In genomic region chr15:82794277-82794676, GRCm38 (mm10) we compare ENCODE assay signal across 16 mouse cellular contexts. TPM values are rescaled to one million over a fixed set of nuclear protein-coding genes. Genes with fewer than 3 reads are reported as not detected.
DNase-seq lines count a peak whose midpoint lies in the region; ATAC-seq and TF ChIP-seq lines count a peak whose summit lies in the region.
"Had no signal": no experiment of that assay in that cellular context is flagged by ENCODE, and none has a peak within 500 bp of the region (broad histone marks: within the 10 kb centered on the region; RNA-seq: fewer than 3 reads in every experiment).

Gene Cyp2d26 (minus strand): TSS chr15:82794294.

- H3K4me2 ChIP-seq in kidney, postnatal 0 days (ENCODE audit: low read length) = no peak within 1 kb of the TSS
- peak within 1 kb of the TSS; percentile 23 for H3K4me2 ChIP-seq in liver, embryonic 16.5 days (ENCODE audit: low read depth, low read length)
- H3K4me2 ChIP-seq: heart, embryonic 12.5 days; lung, embryonic 14.5 days; neural tube, embryonic 12.5 days had no signal

- H3K36me3 ChIP-seq in testis, adult 2 months (ENCODE audit: control insufficient read depth, insufficient read depth, low read length) = no peaks in the 10 kb centered on the region
- no peaks in the 10 kb centered on the region for H3K36me3 ChIP-seq in kidney, postnatal 0 days (ENCODE audit: insufficient read depth, low read length)
- H3K36me3 ChIP-seq in liver, embryonic 16.5 days (ENCODE audit: control insufficient read depth, insufficient read depth) = no peaks in the 10 kb centered on the region
- H3K36me3 ChIP-seq: heart, embryonic 12.5 days; neural tube, embryonic 12.5 days had no signal

- 77% methylated on average over 5 of the region's 5 CpGs for WGBS in kidney, postnatal 0 days
- WGBS in liver, embryonic 16.5 days (ENCODE audit: insufficient replicate concordance) = 57% methylated on average over 5 of the region's 5 CpGs

- H3K9me3 ChIP-seq in kidney, postnatal 0 days (replicated peaks; ENCODE audit: low read length) = no peaks in the 10 kb centered on the region
- H3K9me3 ChIP-seq in liver, embryonic 16.5 days (replicated peaks; ENCODE audit: control insufficient read depth, low read length) = no peaks in the 10 kb centered on the region
- H3K9me3 ChIP-seq: heart, embryonic 12.5 days; neural tube, embryonic 12.5 days had no signal

- peak; percentile 69 for ATAC-seq in kidney, postnatal 0 days (replicated peaks; ENCODE audit: low FRiP score, low read depth)
- peak; percentile 85 for ATAC-seq in liver, embryonic 16.5 days (ENCODE audit: low read depth)

- no peak within 1 kb of the TSS for H3K9ac ChIP-seq in kidney, postnatal 0 days (ENCODE audit: low read depth, low read length)
- H3K9ac ChIP-seq in liver, embryonic 16.5 days (ENCODE audit: low read depth, low read length) = peak within 1 kb of the TSS; percentile 2
- H3K9ac ChIP-seq: heart, embryonic 12.5 days; lung, embryonic 14.5 days; neural tube, embryonic 12.5 days had no signal

- TF ChIP-seq CTCF in testis, adult 2 months (IDR thresholded peaks at IDR 0.05; ENCODE audit: control insufficient read depth, insufficient read depth, insufficient replicate concordance, low read depth, low read length) = no peak
- no peak for TF ChIP-seq CTCF in kidney, postnatal 0 days (IDR thresholded peaks at IDR 0.05; ENCODE audit: low read depth)

- no peak for TF ChIP-seq POLR2A in testis, adult 2 months (IDR thresholded peaks at IDR 0.05; ENCODE audit: control insufficient read depth, low read depth, low read length)

- no peak for DNase-seq in testis, postnatal 14 days (ENCODE audit: low spot score)
- DNase-seq in kidney, postnatal 0 days (ENCODE audit: low spot score) = no peak
- DNase-seq in thymus, adult 18-20 months = no peak
- DNase-seq in layer of hippocampus, adult 18-20 months (ENCODE audit: low spot score in 2 of 2) = no peak
- DNase-seq in frontal cortex, postnatal 36 days (ENCODE audit: low spot score in 2 of 2) = no peak
- DNase-seq: cerebellum, adult 9-10 months; gastrocnemius, postnatal 36 days; lung, embryonic 14.5 days had no signal

- H3K4me1 ChIP-seq in testis, adult 2 months (ENCODE audit: control insufficient read depth, insufficient read depth, low read length) = peaks cover 6% of the 10 kb centered on the region; the same call in 1 of the 2 replicates
- no peaks in the 10 kb centered on the region for H3K4me1 ChIP-seq in kidney, postnatal 0 days (replicated peaks; ENCODE audit: insufficient read depth, low read length)
- H3K4me1 ChIP-seq in liver, embryonic 16.5 days (ENCODE audit: control insufficient read depth, low read depth, low read length) = no peaks in the 10 kb centered on the region
- H3K4me1 ChIP-seq: heart, embryonic 12.5 days; neural tube, embryonic 12.5 days had no signal

- peak within 1 kb of the TSS; percentile 76 for H3K27ac ChIP-seq in testis, adult 2 months (ENCODE audit: control insufficient read depth, insufficient read depth, low read depth, low read length)
- no peak within 1 kb of the TSS for H3K27ac ChIP-seq in kidney, postnatal 0 days
- peak within 1 kb of the TSS; percentile 63 for H3K27ac ChIP-seq in liver, embryonic 16.5 days (ENCODE audit: low read length)
- H3K27ac ChIP-seq: layer of hippocampus, adult 2 months; neural tube, embryonic 12.5 days had no signal

- H3K4me3 ChIP-seq in testis, adult 2 months (ENCODE audit: control insufficient read depth, low read depth, low read length) = peak within 1 kb of the TSS; percentile 49
- no peak within 1 kb of the TSS for H3K4me3 ChIP-seq in kidney, postnatal 0 days (replicated peaks; ENCODE audit: low read depth, low read length)
- peak within 1 kb of the TSS; percentile 30 for H3K4me3 ChIP-seq in liver, embryonic 16.5 days (ENCODE audit: low read depth, low read length)
- H3K4me3 ChIP-seq: heart, embryonic 12.5 days; layer of hippocampus, adult 2 months; neural tube, embryonic 12.5 days had no signal

- no peaks in the 10 kb centered on the region for H3K27me3 ChIP-seq in testis, adult 2 months (ENCODE audit: control insufficient read depth, insufficient read depth, low read length)
- no peaks in the 10 kb centered on the region for H3K27me3 ChIP-seq in kidney, postnatal 0 days (ENCODE audit: insufficient read depth, low read length)
- H3K27me3 ChIP-seq in liver, embryonic 16.5 days (ENCODE audit: control insufficient read depth, insufficient read depth, low read depth, low read length) = no peaks in the 10 kb centered on the region
- H3K27me3 ChIP-seq: neural tube, embryonic 12.5 days had no signal

RNA-seq across cellular contexts. Expression of gene Cyp2d26, which starts in this region (rescaled TPM):
- polyA plus RNA-seq in testis, adult 2 months (2012; rRNA removed) = 28.8 and 33.4 TPM in 2 replicates
- polyA plus RNA-seq in kidney, postnatal 0 days (2015; fragmentation: Nextera tagmentation; extraction: Ambion mirVana) = 55.2 and 65.8 TPM in 2 replicates
- 141 and 169 TPM in 2 replicates for polyA plus RNA-seq in liver, embryonic 16.5 days (2015; fragmentation: Nextera tagmentation; extraction: Ambion mirVana)
- total RNA-seq in layer of hippocampus, adult 18-20 months (2021) = under 1 TPM in 1 of 2 experiments, not detected in 1; 0.20 TPM
- total RNA-seq: gastrocnemius, postnatal 36 days; hematopoietic stem cell, adult 5-6 weeks; layer of hippocampus, adult 2 months; megakaryocyte progenitor cell, adult 5-6 weeks; midbrain, postnatal 0 days had no signal
- polyA plus RNA-seq: heart, embryonic 12.5 days; lung, embryonic 14.5 days; midbrain, postnatal 0 days; neural tube, embryonic 12.5 days had no signal
